Mouse (Mus musculus): ENCODE measurements at regions not wholly inside any gene's neighbourhood (a gene's known extent, or its start where the extent isn't known, plus 50 kb on each side); places are given as distances from the start of the nearest gene placed in this dataset.

DNA sequence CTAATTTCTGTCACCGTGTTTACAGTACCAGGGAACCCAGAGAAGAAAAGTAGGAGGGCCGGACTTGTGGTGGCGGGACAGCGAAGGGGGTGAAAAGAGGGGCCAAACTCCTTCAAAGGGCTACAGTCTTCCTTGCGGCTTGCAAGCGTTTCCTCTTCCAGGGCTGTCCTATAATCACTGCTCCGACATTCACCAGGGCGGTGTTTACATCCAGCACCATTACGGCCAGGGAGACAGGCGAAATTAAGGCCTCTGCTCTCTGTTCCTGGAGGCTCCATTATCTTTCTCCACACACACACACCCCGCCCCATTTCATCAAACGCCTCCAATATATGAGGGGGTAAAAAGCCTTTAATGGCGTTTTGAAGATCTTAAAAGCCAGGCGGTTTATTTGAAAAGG lies 162.8 kb upstream of the Tbx3 start:
- Histone ChIP-seq H3K9me3 (ENCODE audit: control insufficient read depth, low read length) (peaks cover 5% of the 10 kb centered on the region; the same call in 1 of the 2 replicates), H3K27me3 (ENCODE audit: control insufficient read depth) (no peaks in the 10 kb centered on the region), H3K36me3 (ENCODE audit: control insufficient read depth) (no peaks in the 10 kb centered on the region), H3K4me1 (ENCODE audit: control insufficient read depth) (peaks cover 24% of the 10 kb centered on the region), H3K4me3 (replicated peaks) (no peak overlapping the region)
- no peak for TF ChIP-seq GATA1 (IDR thresholded peaks at IDR 0.05; ENCODE audit: low read length)

DNA sequence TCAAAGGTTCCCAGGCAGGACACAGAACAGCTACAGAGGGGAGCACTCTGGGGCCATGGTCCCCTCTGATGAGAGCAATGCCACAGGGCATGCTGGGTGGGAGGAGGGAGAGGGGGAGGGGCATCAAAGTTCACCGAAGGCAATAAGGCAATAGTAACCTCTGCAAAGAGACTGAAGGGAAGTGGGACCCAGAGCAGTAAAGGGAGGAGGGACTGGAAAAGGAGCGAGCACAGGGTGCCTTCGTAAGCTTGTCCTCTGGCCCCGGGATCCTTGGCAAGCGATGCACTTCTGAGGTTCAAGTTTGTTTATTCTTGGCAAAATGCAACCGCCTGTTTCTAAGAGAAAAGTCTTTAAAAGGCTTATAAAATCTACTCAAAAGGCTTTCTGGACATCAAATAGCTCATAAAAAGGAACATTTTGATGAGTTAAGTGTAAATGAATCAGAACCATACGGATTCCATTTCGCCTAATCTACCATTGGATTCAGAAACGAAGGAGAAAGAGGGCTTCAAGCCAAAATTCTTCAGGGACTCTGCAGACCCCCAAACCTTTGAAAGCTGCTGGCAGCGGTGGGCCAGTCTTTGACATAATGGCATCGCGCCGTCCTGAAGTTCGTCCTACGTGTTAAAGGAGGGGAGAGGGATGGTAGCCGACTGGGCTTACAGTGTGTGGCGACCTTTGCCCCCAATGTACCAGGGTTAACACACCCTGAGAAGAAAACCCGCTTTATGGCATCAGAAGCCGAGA lies 151.8 kb upstream of the Tbx3 start:
- Histone ChIP-seq H3K36me3 (ENCODE audit: control insufficient read depth) (no peaks in the 10 kb centered on the region), H3K4me1 (ENCODE audit: control insufficient read depth) (no peaks in the 10 kb centered on the region), H3K27me3 (ENCODE audit: control insufficient read depth) (no peaks in the 10 kb centered on the region), H3K9me3 (ENCODE audit: control insufficient read depth, low read length) (peaks cover 8% of the 10 kb centered on the region; the same call in 1 of the 2 replicates), H3K4me3 (replicated peaks) (no peak overlapping the region)
- TF ChIP-seq TAL1 (IDR thresholded peaks at IDR 0.05; ENCODE audit: low read length) (no peak), GATA1 (IDR thresholded peaks at IDR 0.05; ENCODE audit: low read length) (no peak)

DNA sequence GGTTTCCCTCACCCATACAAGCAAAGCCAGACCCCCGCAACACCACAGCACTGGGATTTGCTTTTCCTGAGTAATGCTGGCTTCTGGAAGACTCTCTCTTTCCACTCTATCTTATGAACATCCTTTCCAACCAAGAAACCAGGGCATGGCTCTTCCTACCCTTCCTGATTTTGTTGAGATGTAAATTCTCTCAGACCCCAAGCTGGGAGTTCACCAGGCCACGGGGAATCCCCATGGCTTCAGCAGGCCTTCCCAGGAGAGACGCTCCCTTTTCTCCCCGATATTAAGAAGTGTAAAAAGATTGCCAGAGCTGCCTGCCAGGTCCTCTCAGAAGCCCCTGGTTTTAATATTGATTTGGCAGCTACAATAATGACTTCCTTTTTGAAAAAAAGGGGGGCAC lies 146.3 kb upstream of the Tbx3 start:
- H3K4me3 ChIP-seq (replicated peaks), result no peak overlapping the region
- no peaks in the 10 kb centered on the region for H3K27me3 ChIP-seq (ENCODE audit: control insufficient read depth)
- no peaks in the 10 kb centered on the region for H3K36me3 ChIP-seq (ENCODE audit: control insufficient read depth)
- TF ChIP-seq GATA1 (IDR thresholded peaks at IDR 0.05; ENCODE audit: low read length) (no peak), TAL1 (IDR thresholded peaks at IDR 0.05; ENCODE audit: low read length) (no peak)
- no peaks in the 10 kb centered on the region for H3K4me1 ChIP-seq (ENCODE audit: control insufficient read depth)
- H3K9me3 ChIP-seq (ENCODE audit: control insufficient read depth, low read length), result no peaks in the 10 kb centered on the region; the same call in 1 of the 2 replicates

DNA sequence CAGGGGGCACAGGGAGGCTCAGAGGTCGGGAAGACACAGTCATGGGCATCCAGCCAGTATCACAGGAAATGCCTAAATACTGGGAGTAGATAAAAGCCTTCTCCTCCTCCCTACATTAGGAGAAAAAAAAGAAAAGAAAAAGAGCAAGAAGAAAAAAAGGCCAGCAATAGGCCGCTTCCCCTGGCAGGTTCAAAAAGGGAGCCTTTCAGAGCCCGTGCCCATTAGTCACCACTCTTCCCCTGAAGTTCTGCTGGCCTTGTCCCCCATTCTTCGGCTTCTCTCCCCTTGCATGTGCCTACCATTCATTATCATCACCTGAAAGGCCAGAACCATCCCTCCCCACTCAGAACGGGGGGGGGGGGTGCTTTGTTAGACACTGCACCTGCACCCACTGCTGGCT lies 144.5 kb upstream of the Tbx3 start:
- Histone ChIP-seq H3K4me3 (replicated peaks) (no peak overlapping the region), H3K36me3 (ENCODE audit: control insufficient read depth) (no peaks in the 10 kb centered on the region), H3K9me3 (ENCODE audit: control insufficient read depth, low read length) (peaks cover 3% of the 10 kb centered on the region; the same call in 1 of the 2 replicates), H3K4me1 (ENCODE audit: control insufficient read depth) (no peaks in the 10 kb centered on the region), H3K27me3 (ENCODE audit: control insufficient read depth) (no peaks in the 10 kb centered on the region)
- TF ChIP-seq GATA1 (IDR thresholded peaks at IDR 0.05; ENCODE audit: low read length), result no peak
- TF ChIP-seq TAL1 (IDR thresholded peaks at IDR 0.05; ENCODE audit: low read length), result no peak

DNA sequence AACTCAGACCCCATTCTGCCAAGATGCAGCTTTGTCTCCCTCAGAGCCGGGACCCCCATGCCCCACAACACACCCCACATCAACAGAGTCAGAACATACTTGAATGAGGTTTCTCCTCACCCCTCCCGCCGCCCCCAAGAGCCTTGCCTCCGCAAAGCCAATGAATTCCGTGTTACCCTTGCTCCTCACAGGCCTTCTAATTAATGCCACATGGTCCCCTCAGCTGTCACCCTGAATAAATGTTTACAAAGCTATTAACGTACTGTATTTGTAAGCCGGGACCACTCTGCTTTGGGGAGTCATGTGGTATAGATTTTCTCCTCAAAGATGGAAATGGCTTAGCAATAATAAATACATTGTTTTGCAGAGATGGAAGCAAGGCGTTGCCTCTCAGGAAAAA lies 140.5 kb upstream of the Tbx3 start:
- H3K27me3 ChIP-seq (ENCODE audit: control insufficient read depth), result no peaks in the 10 kb centered on the region
- H3K36me3 ChIP-seq (ENCODE audit: control insufficient read depth), result no peaks in the 10 kb centered on the region
- H3K4me3 ChIP-seq (replicated peaks), result no peak overlapping the region
- H3K4me1 ChIP-seq (ENCODE audit: control insufficient read depth), result no peaks in the 10 kb centered on the region
- H3K9me3 ChIP-seq (ENCODE audit: control insufficient read depth, low read length), result 0 out of 2 replicates have a peak, but pooled peaks cover 3% of the 10 kb centered on the region
- no peak for TF ChIP-seq TAL1 (IDR thresholded peaks at IDR 0.05; ENCODE audit: low read length)
- no peak for TF ChIP-seq GATA1 (IDR thresholded peaks at IDR 0.05; ENCODE audit: low read length)

DNA sequence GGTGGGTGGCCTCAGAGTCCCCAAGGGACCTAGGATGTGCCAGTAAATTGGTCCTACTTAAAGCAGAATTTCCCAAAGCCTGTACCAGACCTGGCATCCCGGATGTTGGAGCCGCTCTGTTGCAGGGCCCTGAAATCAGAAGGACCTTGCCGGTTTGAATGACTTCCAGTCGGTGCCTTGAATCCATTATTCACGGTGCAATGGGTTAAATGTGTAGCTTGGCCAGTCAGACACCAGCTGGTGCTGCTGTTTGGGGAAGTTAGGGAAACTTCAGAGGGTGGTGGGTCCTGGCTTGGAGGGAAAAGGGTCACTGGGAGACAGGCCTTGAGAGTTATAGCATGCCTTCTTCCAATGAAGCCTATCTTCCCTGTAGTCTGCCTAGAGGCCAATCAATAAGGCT lies 135.5 kb upstream of the Tbx3 start:
- TF ChIP-seq GATA1 (IDR thresholded peaks at IDR 0.05; ENCODE audit: low read length) (no peak), TAL1 (IDR thresholded peaks at IDR 0.05; ENCODE audit: low read length) (no peak)
- H3K27me3 ChIP-seq (ENCODE audit: control insufficient read depth), result no peaks in the 10 kb centered on the region
- peaks cover 22% of the 10 kb centered on the region for H3K9me3 ChIP-seq (ENCODE audit: control insufficient read depth, low read length)
- H3K36me3 ChIP-seq (ENCODE audit: control insufficient read depth), result no peaks in the 10 kb centered on the region
- H3K4me3 ChIP-seq (replicated peaks), result no peak overlapping the region
- no peaks in the 10 kb centered on the region for H3K4me1 ChIP-seq (ENCODE audit: control insufficient read depth)

DNA sequence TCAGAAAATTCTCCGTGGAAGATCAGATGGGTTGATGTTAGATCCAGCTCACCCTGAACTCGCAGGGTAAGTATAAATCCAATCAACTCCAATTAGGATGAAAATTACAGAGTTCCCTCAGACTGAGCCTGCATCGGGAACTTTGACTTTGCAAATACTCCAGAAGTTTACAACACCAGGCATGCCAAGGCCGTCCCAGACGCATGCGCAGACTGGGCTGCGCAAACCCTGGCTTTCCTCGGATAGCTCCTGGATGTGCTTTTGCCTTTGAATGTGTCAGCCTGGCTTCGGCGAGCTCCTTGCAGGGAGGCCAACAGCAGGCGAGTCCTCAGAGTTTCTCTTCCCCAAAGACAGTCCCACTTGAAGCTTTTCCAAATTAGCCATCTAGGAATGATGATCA lies 127.6 kb upstream of the Tbx3 start:
- H3K4me3 ChIP-seq (replicated peaks), result no peak overlapping the region
- H3K27me3 ChIP-seq (ENCODE audit: control insufficient read depth), result no peaks in the 10 kb centered on the region
- TF ChIP-seq GATA1 (IDR thresholded peaks at IDR 0.05; ENCODE audit: low read length), result no peak
- TF ChIP-seq TAL1 (IDR thresholded peaks at IDR 0.05; ENCODE audit: low read length), result no peak
- peaks cover 30% of the 10 kb centered on the region for H3K9me3 ChIP-seq (ENCODE audit: control insufficient read depth, low read length)
- H3K4me1 ChIP-seq (ENCODE audit: control insufficient read depth), result no peaks in the 10 kb centered on the region
- no peaks in the 10 kb centered on the region for H3K36me3 ChIP-seq (ENCODE audit: control insufficient read depth)

DNA sequence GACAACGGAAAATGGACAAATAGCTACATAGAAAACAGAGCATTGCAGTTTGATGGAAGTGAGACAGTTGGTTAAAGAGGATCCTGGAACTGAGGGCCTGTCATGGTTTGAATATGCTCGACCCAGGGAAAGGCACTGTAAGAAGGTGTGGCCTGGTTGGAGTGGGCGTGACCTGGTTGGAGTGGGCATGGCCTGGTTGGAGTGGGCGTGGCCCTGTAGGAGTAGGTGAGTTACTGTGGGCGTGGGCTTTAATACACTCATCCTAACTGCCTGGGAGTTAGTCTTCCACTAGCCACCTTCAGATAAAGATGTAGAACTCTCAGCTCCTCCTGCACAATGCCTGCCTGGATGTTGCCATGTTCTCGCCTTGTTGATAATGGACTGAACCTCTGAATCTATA lies 126.8 kb upstream of the Tbx3 start:
- Histone ChIP-seq H3K4me3 (replicated peaks) (no peak overlapping the region), H3K4me1 (ENCODE audit: control insufficient read depth) (no peaks in the 10 kb centered on the region), H3K36me3 (ENCODE audit: control insufficient read depth) (no peaks in the 10 kb centered on the region), H3K27me3 (ENCODE audit: control insufficient read depth) (no peaks in the 10 kb centered on the region), H3K9me3 (ENCODE audit: control insufficient read depth, low read length) (peaks cover 25% of the 10 kb centered on the region)
- TF ChIP-seq GATA1 (IDR thresholded peaks at IDR 0.05; ENCODE audit: low read length) (no peak), TAL1 (IDR thresholded peaks at IDR 0.05; ENCODE audit: low read length) (no peak)

DNA sequence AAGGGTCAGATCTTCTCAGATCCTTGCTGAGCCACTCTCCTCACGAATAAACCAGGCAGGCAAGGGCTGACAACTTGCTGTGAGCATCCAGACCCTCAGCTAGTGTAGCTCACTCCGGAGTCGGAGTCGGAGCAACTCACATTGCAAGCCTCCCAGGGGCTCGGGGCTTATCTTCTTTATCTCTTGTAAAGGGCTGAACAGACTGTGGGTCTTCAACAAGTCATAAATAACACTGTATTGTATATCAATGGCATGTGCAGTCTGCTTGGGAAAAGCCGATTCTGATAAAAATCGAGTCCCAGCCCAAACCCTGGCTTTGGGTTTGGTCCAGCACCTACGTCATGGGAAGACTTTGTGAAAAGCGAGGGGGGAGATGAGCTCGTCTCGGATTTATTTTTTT lies 125.8 kb upstream of the Tbx3 start:
- TF ChIP-seq TAL1 (IDR thresholded peaks at IDR 0.05; ENCODE audit: low read length) (no peak), GATA1 (IDR thresholded peaks at IDR 0.05; ENCODE audit: low read length) (no peak)
- no peaks in the 10 kb centered on the region for H3K4me1 ChIP-seq (ENCODE audit: control insufficient read depth)
- H3K36me3 ChIP-seq (ENCODE audit: control insufficient read depth), result no peaks in the 10 kb centered on the region
- peaks cover 21% of the 10 kb centered on the region for H3K9me3 ChIP-seq (ENCODE audit: control insufficient read depth, low read length)
- no peaks in the 10 kb centered on the region for H3K27me3 ChIP-seq (ENCODE audit: control insufficient read depth)
- H3K4me3 ChIP-seq (replicated peaks), result no peak overlapping the region

DNA sequence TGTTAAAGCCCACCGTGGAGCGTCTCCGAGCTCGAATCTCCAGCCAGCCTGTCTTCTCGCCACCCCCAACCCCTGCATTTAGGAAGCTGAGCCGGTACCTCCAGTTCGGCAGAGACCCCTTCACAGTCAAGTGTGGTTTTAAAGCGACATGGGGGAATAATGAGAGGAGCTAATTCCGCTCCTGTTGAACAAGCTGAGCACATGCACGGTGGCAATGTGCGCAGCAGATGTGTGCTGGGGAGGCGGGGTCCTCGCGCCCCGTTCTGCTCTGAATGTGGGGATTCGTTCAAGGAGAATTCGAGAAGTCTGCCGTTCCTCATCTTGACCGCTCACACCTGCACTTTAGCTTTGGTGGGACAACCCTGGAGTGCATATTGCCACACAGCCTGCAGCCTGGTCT lies 123.4 kb upstream of the Tbx3 start:
- H3K4me1 ChIP-seq (ENCODE audit: control insufficient read depth), result no peaks in the 10 kb centered on the region
- H3K9me3 ChIP-seq (ENCODE audit: control insufficient read depth, low read length), result peaks cover 18% of the 10 kb centered on the region
- no peak overlapping the region for H3K4me3 ChIP-seq (replicated peaks)

More for the DNA sequence above, 123.4 kb upstream of the Tbx3 start:
- Histone ChIP-seq H3K36me3 (ENCODE audit: control insufficient read depth) (no peaks in the 10 kb centered on the region), H3K27me3 (ENCODE audit: control insufficient read depth) (no peaks in the 10 kb centered on the region)
- no peak for TF ChIP-seq TAL1 (IDR thresholded peaks at IDR 0.05; ENCODE audit: low read length)
